Mouse (Mus musculus): ENCODE results near the gene Olfm2. TPM values are rescaled to one million over a fixed set of nuclear protein-coding genes. Genes with fewer than 3 reads are reported as not detected.

Olfm2 gene
- polyA plus RNA-seq, 1 experiment: 0.09 TPM

GRCm38 (mm10) chr9:20747682-20748081, 1.5 kb upstream of the Olfm2 start:
- TF ChIP-seq CTCF (IDR thresholded peaks at IDR 0.05; ENCODE audit: control insufficient read depth, insufficient read depth, insufficient read length) (no peak), MYOG (IDR thresholded peaks at IDR 0.05; ENCODE audit: control insufficient read depth, extremely low read depth, insufficient read length) (no peak), CEBPB (IDR thresholded peaks at IDR 0.05; ENCODE audit: low read depth) (no peak), MYOD1 (IDR thresholded peaks at IDR 0.05; ENCODE audit: control insufficient read depth, insufficient read length, low read depth) (no peak), USF1 (IDR thresholded peaks at IDR 0.05; ENCODE audit: low read depth) (no peak), MAX (IDR thresholded peaks at IDR 0.05) (no peak)
- no peaks in the 10 kb centered on the region for H3K36me3 ChIP-seq (ENCODE audit: control insufficient read depth, insufficient read depth)
- H3K4me3 ChIP-seq (ENCODE audit: insufficient read depth, poor library complexity, severe bottlenecking): no peak overlapping the region
- H3K79me2 ChIP-seq (ENCODE audit: control insufficient read depth, insufficient read depth): no peaks in the 10 kb centered on the region
- no peaks in the 10 kb centered on the region for H3K79me3 ChIP-seq (ENCODE audit: low read depth)
- H3ac ChIP-seq (ENCODE audit: control insufficient read depth, insufficient read length, low read depth): no peak overlapping the region
- peaks cover 38% of the 10 kb centered on the region for H3K27me3 ChIP-seq (ENCODE audit: control insufficient read depth, insufficient read depth, insufficient read length)

GRCm38 (mm10) chr9:20745129-20745966, 801 bp downstream of the Olfm2 start:
- Histone ChIP-seq H3K27me3 (ENCODE audit: control insufficient read depth, insufficient read depth, insufficient read length) (peaks cover 38% of the 10 kb centered on the region), H3ac (ENCODE audit: control insufficient read depth, insufficient read length, low read depth) (no peak overlapping the region), H3K4me3 (ENCODE audit: insufficient read depth, poor library complexity, severe bottlenecking) (no peak overlapping the region), H3K36me3 (ENCODE audit: control insufficient read depth, insufficient read depth) (no peaks in the 10 kb centered on the region), H3K79me3 (ENCODE audit: low read depth) (no peaks in the 10 kb centered on the region), H3K79me2 (ENCODE audit: control insufficient read depth, insufficient read depth) (no peaks in the 10 kb centered on the region)
- no peak for TF ChIP-seq USF1 (IDR thresholded peaks at IDR 0.05; ENCODE audit: low read depth)
- no peak for TF ChIP-seq MYOD1 (IDR thresholded peaks at IDR 0.05; ENCODE audit: control insufficient read depth, insufficient read length, low read depth)
- no peak for TF ChIP-seq FOSL1 (IDR thresholded peaks at IDR 0.05; ENCODE audit: insufficient read depth, low read length, poor library complexity, severe bottlenecking)
- TF ChIP-seq MAX (IDR thresholded peaks at IDR 0.05): no peak
- TF ChIP-seq CTCF (IDR thresholded peaks at IDR 0.05; ENCODE audit: control insufficient read depth, insufficient read depth, insufficient read length): no peak
- TF ChIP-seq MYOG (IDR thresholded peaks at IDR 0.05; ENCODE audit: control insufficient read depth, extremely low read depth, insufficient read length): no peak
- TF ChIP-seq CEBPB (IDR thresholded peaks at IDR 0.05; ENCODE audit: low read depth): no peak

GRCm38 (mm10) chr9:20743946-20744738, 2.0 kb downstream of the Olfm2 start:
- Histone ChIP-seq H3K36me3 (ENCODE audit: control insufficient read depth, insufficient read depth) (no peaks in the 10 kb centered on the region), H3K27me3 (ENCODE audit: control insufficient read depth, insufficient read depth, insufficient read length) (peaks cover 45% of the 10 kb centered on the region), H3ac (ENCODE audit: control insufficient read depth, insufficient read length, low read depth) (no peak overlapping the region), H3K4me3 (ENCODE audit: insufficient read depth, poor library complexity, severe bottlenecking) (no peak overlapping the region), H3K79me2 (ENCODE audit: control insufficient read depth, insufficient read depth) (no peaks in the 10 kb centered on the region), H3K79me3 (ENCODE audit: low read depth) (no peaks in the 10 kb centered on the region)
- TF ChIP-seq USF1 (IDR thresholded peaks at IDR 0.05; ENCODE audit: low read depth) (no peak), FOSL1 (IDR thresholded peaks at IDR 0.05; ENCODE audit: insufficient read depth, low read length, poor library complexity, severe bottlenecking) (no peak), CEBPB (IDR thresholded peaks at IDR 0.05; ENCODE audit: low read depth) (no peak), CTCF (IDR thresholded peaks at IDR 0.05; ENCODE audit: control insufficient read depth, insufficient read depth, insufficient read length) (peak; percentile 62), MYOD1 (IDR thresholded peaks at IDR 0.05; ENCODE audit: control insufficient read depth, insufficient read length, low read depth) (no peak), MYOG (IDR thresholded peaks at IDR 0.05; ENCODE audit: control insufficient read depth, extremely low read depth, insufficient read length) (no peak)

GRCm38 (mm10) chr9:20740407-20740806, 5.7 kb downstream of the Olfm2 start:
- no peaks in the 10 kb centered on the region for H3K79me3 ChIP-seq (ENCODE audit: low read depth)
- H3K36me3 ChIP-seq (ENCODE audit: control insufficient read depth, insufficient read depth): no peaks in the 10 kb centered on the region
- H3K27me3 ChIP-seq (ENCODE audit: control insufficient read depth, insufficient read depth, insufficient read length): peaks cover 20% of the 10 kb centered on the region
- H3K4me3 ChIP-seq (ENCODE audit: insufficient read depth, poor library complexity, severe bottlenecking): no peak overlapping the region
- no peaks in the 10 kb centered on the region for H3K79me2 ChIP-seq (ENCODE audit: control insufficient read depth, insufficient read depth)
- peak overlapping the region; percentile 45 for H3ac ChIP-seq (ENCODE audit: control insufficient read depth, insufficient read length, low read depth)
- TF ChIP-seq CTCF (IDR thresholded peaks at IDR 0.05; ENCODE audit: control insufficient read depth, insufficient read depth, insufficient read length) (peak; percentile 97), MYOG (IDR thresholded peaks at IDR 0.05; ENCODE audit: control insufficient read depth, extremely low read depth, insufficient read length) (no peak)

- H3K27me3 ChIP-seq (ENCODE audit: control insufficient read depth, insufficient read depth, insufficient read length): peaks cover 17% of the 10 kb centered on the region
- no peaks in the 10 kb centered on the region for H3K79me2 ChIP-seq (ENCODE audit: control insufficient read depth, insufficient read depth)
- no peak overlapping the region for H3ac ChIP-seq (ENCODE audit: control insufficient read depth, insufficient read length, low read depth)
- no peak for TF ChIP-seq USF1 (IDR thresholded peaks at IDR 0.05; ENCODE audit: low read depth)
- TF ChIP-seq CTCF (IDR thresholded peaks at IDR 0.05; ENCODE audit: control insufficient read depth, insufficient read depth, insufficient read length): no peak
- TF ChIP-seq MAX (IDR thresholded peaks at IDR 0.05): no peak
- TF ChIP-seq MYOG (IDR thresholded peaks at IDR 0.05; ENCODE audit: control insufficient read depth, extremely low read depth, insufficient read length): no peak
- no peak for TF ChIP-seq FOSL1 (IDR thresholded peaks at IDR 0.05; ENCODE audit: insufficient read depth, low read length, poor library complexity, severe bottlenecking)
- TF ChIP-seq MYOD1 (IDR thresholded peaks at IDR 0.05; ENCODE audit: control insufficient read depth, insufficient read length, low read depth): no peak
- TF ChIP-seq CEBPB (IDR thresholded peaks at IDR 0.05; ENCODE audit: low read depth): no peak
- no peaks in the 10 kb centered on the region for H3K36me3 ChIP-seq (ENCODE audit: control insufficient read depth, insufficient read depth)
- no peaks in the 10 kb centered on the region for H3K79me3 ChIP-seq (ENCODE audit: low read depth)
- no peak overlapping the region for H3K4me3 ChIP-seq (ENCODE audit: insufficient read depth, poor library complexity, severe bottlenecking)
Observed at GRCm38 (mm10) chr9:20738251-20738999, 7.7 kb downstream of the Olfm2 start.

All from C2C12 (cell line).